Mouse (Mus musculus): Measurements from ENCODE around the gene Mthfsl.
"Not testable (repeated sequence)": the region's sequence is repeated elsewhere in the genome, so short reads cannot be mapped to it uniquely, and the experiment has no call there.

DNA sequence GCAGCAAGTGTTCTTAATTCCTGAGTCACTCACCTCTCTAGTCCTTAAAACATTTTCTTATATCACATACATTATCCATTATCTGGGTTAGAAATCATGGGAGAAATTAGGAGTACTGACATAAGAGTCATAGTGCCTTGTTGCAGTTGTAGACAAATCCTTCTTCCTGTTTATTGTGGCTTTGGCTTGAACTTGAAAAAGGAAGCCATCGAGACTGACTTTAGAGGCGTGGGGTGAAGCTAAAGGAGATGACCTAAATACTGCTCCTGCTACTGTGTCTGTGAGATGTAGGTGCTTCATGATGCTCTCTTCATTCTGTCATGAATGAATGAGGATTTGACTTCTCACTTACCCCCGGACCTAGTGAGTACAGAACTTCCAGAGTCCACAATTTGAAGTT is 12.2 kb upstream of the Mthfsl start:
- TF ChIP-seq CTCF (IDR thresholded peaks at IDR 0.05; ENCODE audit: low read depth, low read length); POLR2A (IDR thresholded peaks at IDR 0.05; ENCODE audit: insufficient read depth, low read length); EP300 (IDR thresholded peaks at IDR 0.05; ENCODE audit: insufficient read depth, low read depth, low read length): not testable (repeated sequence)

Data from ES-Bruce4 (cell line).